Mouse (Mus musculus): ENCODE measurements around the gene Tinf2.

GRCm38 (mm10) chr14:55671833-55672740 is 9.5 kb downstream of the Tinf2 start, which contains the start of the genes Gmpr2 and Nedd8:
- TF ChIP-seq CTCF (IDR thresholded peaks at IDR 0.05; ENCODE audit: extremely low read depth, insufficient read depth, low read length): no peak
- TF ChIP-seq POLR2A (IDR thresholded peaks at IDR 0.05; ENCODE audit: extremely low read depth, insufficient read depth, low read length): peak; percentile 70
